Mouse (Mus musculus): ENCODE data around the gene Zfp81. TPM values are rescaled to one million over a fixed set of nuclear protein-coding genes. Genes with fewer than 3 reads are reported as not detected.

Zfp81 gene
- 30.8 TPM for polyA plus RNA-seq (2014; fragmentation: Illumina TruSeq; extraction: RNeasy Lipid Tissue Mini Kit (QIAGEN cat#74804); ENCODE audit: low read depth, low replicate concordance)

DNA sequence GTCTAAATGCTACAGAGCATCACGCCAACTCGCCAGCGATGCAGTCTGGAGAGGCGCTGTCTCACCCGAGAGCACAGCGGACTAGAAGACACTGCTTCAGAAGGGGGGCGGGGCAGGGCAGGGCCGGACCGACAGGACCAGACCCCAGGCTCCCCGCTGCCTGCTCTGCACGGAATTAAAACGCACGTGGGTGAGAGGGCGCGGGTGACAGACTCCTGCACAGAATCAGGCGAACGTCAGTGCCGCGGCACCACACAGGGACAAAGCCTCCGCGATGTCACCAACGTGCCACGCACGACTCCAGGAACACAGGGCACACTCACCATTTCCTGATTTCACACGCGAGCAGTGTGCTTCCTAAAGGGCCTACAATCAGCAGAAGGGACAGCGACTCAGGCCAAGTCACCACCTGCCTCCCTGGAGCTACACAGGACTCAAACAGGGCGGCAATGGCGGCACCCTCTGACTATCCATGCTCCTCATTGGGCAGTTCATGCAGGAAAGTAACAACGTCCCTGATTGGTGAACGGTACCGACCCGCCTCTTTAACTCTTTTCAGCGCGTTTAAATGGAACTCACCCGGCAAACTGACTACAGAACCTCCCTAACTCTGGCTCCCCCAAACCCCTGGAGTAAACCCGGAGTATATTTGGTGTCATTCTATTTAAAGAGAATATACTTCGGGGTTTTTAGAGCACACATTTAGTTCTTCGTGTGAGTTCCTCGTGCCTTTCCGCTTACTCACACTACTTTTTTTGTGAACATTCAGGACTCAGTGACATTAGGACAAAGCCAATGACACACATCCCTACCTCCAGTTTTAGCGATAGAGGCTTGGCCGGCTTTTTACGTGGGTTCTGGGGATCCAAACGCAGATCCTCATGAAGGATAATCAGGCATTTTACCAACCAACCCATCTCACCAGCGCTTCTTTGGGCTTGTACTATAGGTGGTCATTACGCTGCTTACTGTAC is at the start of gene Zfp81:
Gene Zfp81, minus strand, starts transcription at position 468 of the 974 bp plus-strand sequence.

DNA sequence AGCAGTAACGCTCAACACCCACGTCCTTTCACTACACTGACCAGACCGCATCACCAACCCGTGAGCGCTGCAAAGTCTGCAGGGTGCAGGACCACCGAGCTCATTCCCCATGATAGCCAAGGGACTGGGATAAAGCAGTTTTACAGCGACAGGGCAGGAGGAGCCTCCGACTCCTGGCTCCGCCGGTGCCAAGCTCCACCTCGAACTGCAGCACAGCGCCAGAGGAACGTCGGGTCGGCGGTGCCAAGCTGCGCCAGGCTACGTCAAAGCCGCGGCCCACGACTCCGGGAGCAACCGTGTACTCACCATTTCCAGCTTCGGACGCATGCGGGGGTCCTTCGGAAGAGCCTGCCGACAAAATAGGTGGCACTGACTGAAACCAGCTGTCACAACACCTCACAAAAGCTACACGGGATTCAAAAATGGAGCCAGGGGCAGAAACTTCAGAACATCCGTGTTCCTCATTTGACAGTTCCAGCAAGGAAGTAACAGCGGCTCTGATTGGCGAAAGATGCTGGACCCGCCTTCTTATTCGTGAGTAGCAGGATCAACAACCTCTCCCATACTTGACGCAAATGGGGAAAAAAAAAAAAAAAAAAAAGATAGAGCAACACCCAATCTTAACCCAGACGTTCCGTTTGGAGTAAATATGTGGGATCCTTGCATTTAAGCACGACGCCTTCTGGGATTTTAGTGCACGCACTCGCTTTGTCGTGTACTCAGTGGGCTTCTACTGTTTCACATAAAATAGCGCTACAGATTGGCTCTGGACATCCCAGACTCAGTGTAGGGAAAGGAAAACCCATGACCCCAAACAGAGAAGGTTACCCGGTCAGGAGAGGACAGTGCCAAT is 35.7 kb upstream of the Zfp81 start, which contains the start of gene Zfp101:
Gene Zfp101, minus strand, starts transcription at position 460 of the 853 bp plus-strand sequence.

DNA sequence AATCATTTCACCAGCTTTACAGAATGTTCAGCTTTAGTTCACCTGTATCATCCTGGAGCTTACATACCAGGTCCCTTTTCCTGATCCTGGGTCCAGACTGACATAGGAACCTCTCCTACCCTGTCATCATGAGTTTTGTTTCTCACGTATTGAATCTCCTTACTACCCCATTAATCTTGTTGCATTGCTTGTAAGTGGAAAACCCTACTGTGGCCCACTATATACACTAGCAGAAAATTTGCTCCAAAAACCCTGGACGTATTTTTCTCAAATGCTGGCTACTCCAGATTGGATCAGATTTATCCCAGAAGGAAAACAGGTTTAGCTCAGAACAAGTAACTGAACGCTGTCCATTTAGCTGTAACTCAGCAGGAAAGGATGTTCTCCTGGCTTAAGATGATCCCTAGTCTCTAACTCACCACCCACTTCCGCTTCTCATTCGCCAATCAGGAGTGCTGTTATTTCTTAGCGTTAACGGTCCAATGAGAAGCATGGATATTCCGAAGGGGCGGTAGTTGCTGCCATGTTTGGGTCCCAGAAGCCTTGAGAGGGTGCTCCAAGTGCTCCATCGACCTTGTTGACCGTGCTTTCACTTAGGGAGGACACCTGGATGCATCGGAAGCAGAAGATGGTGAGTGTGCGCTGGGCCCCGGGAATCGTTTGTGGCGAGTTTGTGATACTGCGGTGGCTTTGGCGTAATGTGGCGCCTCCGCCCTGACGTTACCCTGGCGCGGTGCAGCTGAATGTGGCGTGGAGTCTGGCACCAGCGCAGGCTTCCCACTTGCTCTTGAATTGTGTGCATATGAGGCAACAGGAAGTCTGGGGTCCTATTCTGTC is 69.4 kb downstream of the Zfp81 start, which contains the start of gene Zfp955b:
Gene Zfp955b, plus strand, starts transcription at position 506 of the 837 bp plus-strand sequence.

Other genes with a start within 250 kb of the Zfp81 start
- not detected for gene Morc2b, start 219.2 kb downstream of the Zfp81 start, polyA plus RNA-seq (2014; fragmentation: Illumina TruSeq; extraction: RNeasy Lipid Tissue Mini Kit (QIAGEN cat#74804); ENCODE audit: low read depth, low replicate concordance)
- not detected for gene Olfr55, start 190.4 kb downstream of the Zfp81 start, polyA plus RNA-seq (2014; fragmentation: Illumina TruSeq; extraction: RNeasy Lipid Tissue Mini Kit (QIAGEN cat#74804); ENCODE audit: low read depth, low replicate concordance)
- gene Olfr239, start 167.6 kb downstream of the Zfp81 start, polyA plus RNA-seq (2014; fragmentation: Illumina TruSeq; extraction: RNeasy Lipid Tissue Mini Kit (QIAGEN cat#74804); ENCODE audit: low read depth, low replicate concordance): not detected
- gene Olfr1564, start 137.2 kb downstream of the Zfp81 start, polyA plus RNA-seq (2014; fragmentation: Illumina TruSeq; extraction: RNeasy Lipid Tissue Mini Kit (QIAGEN cat#74804); ENCODE audit: low read depth, low replicate concordance): not detected
- 45.0 TPM for gene Zfp955a, start 103.7 kb downstream of the Zfp81 start, polyA plus RNA-seq (2014; fragmentation: Illumina TruSeq; extraction: RNeasy Lipid Tissue Mini Kit (QIAGEN cat#74804); ENCODE audit: low read depth, low replicate concordance)
- not detected for gene Olfr63, start 94.2 kb downstream of the Zfp81 start, polyA plus RNA-seq (2014; fragmentation: Illumina TruSeq; extraction: RNeasy Lipid Tissue Mini Kit (QIAGEN cat#74804); ENCODE audit: low read depth, low replicate concordance)
- gene Zfp955b, start 69.3 kb downstream of the Zfp81 start, polyA plus RNA-seq (2014; fragmentation: Illumina TruSeq; extraction: RNeasy Lipid Tissue Mini Kit (QIAGEN cat#74804); ENCODE audit: low read depth, low replicate concordance): 28.1 TPM
- gene Zfp101, start 35.8 kb upstream of the Zfp81 start, polyA plus RNA-seq (2014; fragmentation: Illumina TruSeq; extraction: RNeasy Lipid Tissue Mini Kit (QIAGEN cat#74804); ENCODE audit: low read depth, low replicate concordance): 23.2 TPM
- gene Actl9, start 74.0 kb upstream of the Zfp81 start, polyA plus RNA-seq (2014; fragmentation: Illumina TruSeq; extraction: RNeasy Lipid Tissue Mini Kit (QIAGEN cat#74804); ENCODE audit: low read depth, low replicate concordance): not detected
- 3.8 TPM for gene Adamts10, start 165.3 kb upstream of the Zfp81 start, polyA plus RNA-seq (2014; fragmentation: Illumina TruSeq; extraction: RNeasy Lipid Tissue Mini Kit (QIAGEN cat#74804); ENCODE audit: low read depth, low replicate concordance)
- 0.82 TPM for gene Myo1f, start 196.8 kb upstream of the Zfp81 start, polyA plus RNA-seq (2014; fragmentation: Illumina TruSeq; extraction: RNeasy Lipid Tissue Mini Kit (QIAGEN cat#74804); ENCODE audit: low read depth, low replicate concordance)

Measured in adrenal gland, adult 10 weeks (tissue).